Mouse (Mus musculus): ENCODE data around the gene Gm8108. TPM values are rescaled to one million over a fixed set of nuclear protein-coding genes. Genes with fewer than 3 reads are reported as not detected.
"Not testable (repeated sequence)": the region's sequence is repeated elsewhere in the genome, so short reads cannot be mapped to it uniquely, and the experiment has no call there.

The Gm8108 gene
- 1 to 10 TPM in 2 of 3 experiments, not detected in 1; 2.2 to 9.2 TPM for polyA plus RNA-seq (2017; shearing (Covaris generic))

DNA sequence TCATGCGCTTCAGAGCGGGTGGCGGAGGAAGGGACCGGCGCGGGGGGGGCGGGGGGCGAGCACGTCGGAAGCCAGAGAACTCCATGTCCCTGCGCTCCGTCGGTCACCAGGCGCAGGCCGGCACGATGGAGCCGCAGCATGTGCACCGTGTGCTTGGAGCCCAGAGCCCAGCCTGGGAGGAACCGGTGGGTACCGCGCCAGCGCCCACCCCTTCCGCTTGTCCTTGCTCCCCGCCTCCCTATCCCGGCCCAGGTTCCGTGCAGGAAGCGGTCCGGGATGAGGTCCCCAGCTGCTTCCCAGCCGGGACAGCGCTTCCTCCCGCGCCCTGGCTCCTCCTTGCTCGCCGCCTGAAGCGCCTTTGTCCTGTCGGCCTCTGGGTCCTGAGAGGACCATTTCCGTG is at the start of gene Gm8108:
Gene Gm8108 (plus strand): TSS at position 101 of the 400 bp plus-strand sequence.
- ATAC-seq = not testable (repeated sequence)

DNA sequence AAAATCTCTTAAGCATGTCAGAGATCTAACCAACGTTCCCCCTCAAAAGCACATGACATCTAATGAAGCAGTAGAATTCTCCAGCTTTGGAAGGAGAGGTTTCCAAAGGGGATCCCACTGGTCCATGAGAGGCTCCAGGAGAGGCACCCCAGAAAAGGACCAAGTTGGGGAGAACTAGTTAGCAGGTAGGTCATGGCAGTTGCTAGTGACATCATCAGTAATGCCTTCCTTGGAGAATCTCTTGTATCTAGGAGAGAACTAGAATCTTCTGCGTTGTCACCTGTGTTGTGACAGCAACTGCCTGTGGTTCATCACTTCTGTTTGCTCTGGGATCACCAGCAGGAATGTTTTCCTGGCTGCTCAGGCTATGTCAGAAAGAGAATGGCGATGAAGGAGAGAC is 26.5 kb upstream of the Gm8108 start, which contains the start of gene Gm3115:
Gene Gm3115 (plus strand): TSS at position 301 of the 400 bp plus-strand sequence.
- not testable (repeated sequence) for ATAC-seq

DNA sequence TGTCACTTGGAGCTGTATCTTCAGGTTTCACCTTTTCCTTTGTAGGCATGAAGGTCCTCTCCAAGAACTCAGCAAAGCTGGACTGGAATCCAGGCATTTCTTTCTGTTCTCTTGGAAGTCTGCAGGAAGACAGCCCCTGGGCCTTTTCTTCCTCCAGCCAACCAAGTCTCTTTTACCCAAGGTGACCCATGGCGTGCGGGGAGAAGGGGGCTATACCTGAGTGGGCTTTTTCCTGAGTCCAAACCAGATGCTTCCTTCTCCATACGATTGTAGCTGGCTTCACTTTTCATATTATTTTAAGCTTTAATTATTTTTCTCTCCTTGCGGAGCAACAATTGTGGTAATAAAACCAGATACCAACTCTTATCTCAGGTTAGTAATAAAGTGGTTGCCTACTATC is 31.3 kb downstream of the Gm8108 start:
- not testable (repeated sequence) for ATAC-seq

DNA sequence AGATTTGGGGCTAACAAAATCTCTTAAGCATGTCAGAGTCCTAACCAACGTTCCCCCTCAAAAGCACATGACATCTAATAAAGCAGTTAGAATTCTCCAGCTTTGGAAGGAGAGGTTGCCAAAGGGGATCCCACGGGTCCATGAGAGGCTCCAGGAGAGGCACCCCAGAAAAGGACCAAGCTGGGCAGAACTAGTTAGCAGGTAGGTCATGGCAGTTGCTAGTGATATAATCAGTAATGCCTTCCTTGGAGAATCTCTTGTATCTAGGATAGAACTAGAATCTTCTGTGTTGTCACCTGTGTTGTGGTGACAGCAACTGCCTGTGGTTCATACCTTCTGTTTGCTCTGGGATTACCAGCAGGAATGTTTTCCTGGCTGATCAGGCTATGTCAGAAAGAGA is 54.4 kb downstream of the Gm8108 start, which contains the start of gene Gm3127:
Gene Gm3127 (plus strand): TSS at position 301 of the 400 bp plus-strand sequence.
- ATAC-seq = not testable (repeated sequence)

DNA sequence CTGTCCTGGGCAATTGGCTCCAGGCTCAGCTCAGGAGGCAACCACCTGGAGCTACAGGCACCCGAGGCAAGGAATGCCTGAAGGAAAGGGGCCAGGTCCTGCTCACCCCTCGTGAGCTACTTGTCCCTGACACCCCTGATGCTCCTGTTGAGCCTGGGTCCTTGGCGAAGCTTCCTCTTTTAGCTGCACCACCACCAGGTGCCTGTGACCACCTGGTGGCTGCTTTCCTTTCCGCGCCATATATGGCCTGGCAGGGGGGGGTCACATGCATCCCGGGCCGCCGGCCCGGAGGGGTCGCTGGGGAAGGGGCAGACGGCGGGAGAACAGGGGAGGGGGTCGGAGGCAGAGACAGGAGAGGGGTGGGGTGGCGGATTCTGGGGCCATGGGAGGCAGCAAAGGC is 71.7 kb downstream of the Gm8108 start:
- not testable (repeated sequence) for ATAC-seq

Other genes starting within 250 kb of the Gm8108 start
- gene Gm2916, start 226.4 kb upstream of the Gm8108 start, polyA plus RNA-seq (2017; shearing (Covaris generic)) = under 1 TPM in 1 of 3 experiments, not detected in 2; 0.78 TPM
- gene Gm3029, start 178.8 kb upstream of the Gm8108 start, polyA plus RNA-seq (2017; shearing (Covaris generic)) = not detected
- 1 to 10 TPM in 1 of 3 experiments, under 1 TPM in 1, not detected in 1; 0.26 to 1.4 TPM for gene Gm3095, start 147.0 kb upstream of the Gm8108 start, polyA plus RNA-seq (2017; shearing (Covaris generic))
- not detected for gene Gm3099, start 112.1 kb upstream of the Gm8108 start, polyA plus RNA-seq (2017; shearing (Covaris generic))
- 1 to 10 TPM in 2 of 3 experiments, under 1 TPM in 1; 0.55 to 9.2 (median 3.6) TPM for gene Gm5796, start 86.6 kb upstream of the Gm8108 start, polyA plus RNA-seq (2017; shearing (Covaris generic))
- 1 to 10 TPM in 1 of 3 experiments, under 1 TPM in 1, not detected in 1; 0.63 to 1.4 TPM for gene Gm3115, start 26.4 kb upstream of the Gm8108 start, polyA plus RNA-seq (2017; shearing (Covaris generic))
- not detected for gene Gm3127, start 54.5 kb downstream of the Gm8108 start, polyA plus RNA-seq (2017; shearing (Covaris generic))
- gene Gm2974, start 72.0 kb downstream of the Gm8108 start, polyA plus RNA-seq (2017; shearing (Covaris generic)) = 1 to 10 TPM; 1.7 to 4.2 (median 1.9) TPM
- gene Gm3138, start 139.1 kb downstream of the Gm8108 start, polyA plus RNA-seq (2017; shearing (Covaris generic)) = not detected
- not detected for gene Gm3149, start 206.8 kb downstream of the Gm8108 start, polyA plus RNA-seq (2017; shearing (Covaris generic))
- gene 2610042L04Rik, start 224.2 kb downstream of the Gm8108 start, polyA plus RNA-seq (2017; shearing (Covaris generic)) = 10 to 100 TPM in 1 of 3 experiments, 1 to 10 TPM in 2; 5.7 to 25.6 (median 6.0) TPM